Mouse (Mus musculus): ENCODE measurements at regions not wholly inside any gene's neighbourhood (a gene's known extent, or its start where the extent isn't known, plus 50 kb on each side); places are given as distances from the start of the nearest gene placed in this dataset.

DNA sequence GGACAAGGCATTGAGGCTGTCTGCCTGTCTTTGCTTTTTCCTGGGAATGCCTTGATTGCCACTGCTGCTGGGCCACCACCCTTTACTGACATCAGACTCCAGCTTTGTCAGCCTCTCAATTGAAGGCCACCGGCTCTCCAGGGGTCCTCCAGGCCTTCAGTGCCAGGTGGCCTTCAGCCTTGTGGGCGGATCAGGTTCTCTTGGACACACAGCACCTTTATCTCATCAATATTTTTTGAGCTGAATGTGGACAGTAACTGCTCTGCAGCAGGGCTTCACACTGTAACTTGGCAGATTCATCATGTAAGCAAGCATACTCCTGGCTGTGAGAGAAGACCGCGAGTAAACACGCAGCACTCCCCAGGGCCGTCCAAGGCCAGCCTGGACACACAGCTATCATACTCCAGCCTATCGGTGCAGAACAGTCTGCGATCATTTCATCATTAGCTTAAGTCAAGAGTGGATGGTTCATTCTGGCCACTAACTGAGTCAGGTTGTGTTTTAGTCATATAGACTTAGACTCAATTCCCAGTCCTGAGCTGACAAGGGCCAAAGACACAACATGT lies 75.9 kb upstream of the Ctnnb1 start:
- ATAC-seq (replicated peaks; ENCODE audit: poor library complexity, severe bottlenecking) = no peak

DNA sequence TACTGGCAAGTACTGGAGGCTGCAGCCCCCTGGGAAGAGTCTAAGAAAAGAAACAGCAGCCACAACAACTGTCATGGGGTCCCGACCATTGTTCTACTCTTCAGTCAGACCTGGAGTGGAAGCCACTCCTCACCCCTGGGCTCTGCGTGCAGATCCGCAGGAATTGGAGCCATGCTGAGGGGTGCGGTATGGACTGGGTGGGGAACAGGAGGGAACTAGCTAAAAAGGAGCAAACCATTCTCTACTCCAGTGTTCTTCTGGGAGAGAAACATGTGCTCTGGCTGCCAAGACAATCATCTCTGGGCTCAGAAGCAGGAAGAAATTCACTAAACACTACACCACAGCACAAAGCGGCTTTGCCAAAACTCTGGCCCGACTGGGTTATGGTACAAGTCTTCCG lies 74.7 kb upstream of the Ctnnb1 start:
- ATAC-seq (replicated peaks; ENCODE audit: poor library complexity, severe bottlenecking) = no peak

DNA sequence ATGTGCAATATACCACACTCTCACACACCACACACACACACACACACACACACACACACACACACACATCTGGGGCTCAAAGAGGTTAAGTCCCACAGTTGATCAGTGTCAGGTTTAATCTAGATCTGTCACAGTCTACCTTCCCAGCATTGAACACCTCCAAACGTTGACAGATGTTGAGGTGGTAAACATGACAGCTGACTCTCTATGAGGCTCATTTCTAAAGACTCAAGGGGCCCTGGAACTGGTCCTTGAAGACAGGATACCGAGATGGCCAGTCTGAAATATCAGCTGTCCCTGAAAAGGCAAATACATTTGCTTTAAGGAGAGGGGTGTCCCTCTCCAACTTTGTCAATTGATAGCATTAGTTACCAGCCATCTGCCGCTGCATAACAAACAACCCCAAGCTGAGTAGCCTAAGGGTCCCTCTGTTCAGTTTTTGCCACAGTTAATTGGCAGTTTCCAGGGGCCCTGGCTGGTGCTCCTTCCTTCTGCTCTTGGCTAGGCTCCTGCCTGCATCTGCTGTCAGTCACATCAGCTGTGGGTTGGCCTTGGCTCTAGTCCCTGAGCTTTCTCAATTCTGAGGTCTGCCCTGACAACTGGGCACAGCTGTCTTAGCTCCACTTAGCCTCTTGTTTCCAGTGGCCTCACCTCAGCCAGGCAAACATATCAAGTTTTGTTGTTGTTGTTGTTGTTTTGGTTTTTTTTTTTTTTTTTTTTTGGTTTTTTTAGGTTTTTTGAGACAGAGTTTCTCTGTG lies 73.5 kb upstream of the Ctnnb1 start:
- ATAC-seq (replicated peaks; ENCODE audit: poor library complexity, severe bottlenecking) = peak; percentile 80

DNA sequence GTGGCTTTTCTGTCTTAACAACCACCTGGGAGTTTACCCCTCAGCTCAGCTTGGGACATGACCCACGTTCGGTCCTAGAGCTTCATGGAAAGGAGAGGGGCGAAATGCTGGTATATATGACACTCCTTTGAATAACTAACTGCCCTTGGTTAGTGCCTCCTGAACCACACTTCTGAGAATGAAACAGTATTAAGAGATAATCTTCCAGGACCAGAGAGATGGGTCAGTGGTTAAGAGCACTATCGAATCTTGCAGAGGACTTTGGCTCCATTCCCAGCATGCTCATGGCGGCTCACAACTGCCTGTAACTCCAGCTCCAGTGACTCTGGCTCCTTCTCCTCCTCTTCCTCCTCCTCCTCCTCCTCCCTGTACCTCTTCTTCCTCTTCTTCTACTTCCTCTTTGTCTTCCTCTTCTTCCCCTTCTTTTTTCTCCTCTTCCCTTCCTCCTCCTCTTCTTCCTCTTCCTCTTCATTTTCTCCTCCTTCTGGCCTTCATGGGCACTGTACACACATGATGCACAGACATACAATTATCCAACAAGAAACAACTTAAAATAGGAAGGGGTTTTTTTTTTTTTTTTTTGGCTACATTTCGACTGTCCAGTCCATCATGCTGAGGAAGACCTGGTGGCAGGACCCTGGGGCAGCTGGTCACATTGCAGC lies 71.0 kb upstream of the Ctnnb1 start:
- peak; percentile 18; the same call in 1 of the 2 replicates for ATAC-seq (replicated peaks; ENCODE audit: poor library complexity, severe bottlenecking)

DNA sequence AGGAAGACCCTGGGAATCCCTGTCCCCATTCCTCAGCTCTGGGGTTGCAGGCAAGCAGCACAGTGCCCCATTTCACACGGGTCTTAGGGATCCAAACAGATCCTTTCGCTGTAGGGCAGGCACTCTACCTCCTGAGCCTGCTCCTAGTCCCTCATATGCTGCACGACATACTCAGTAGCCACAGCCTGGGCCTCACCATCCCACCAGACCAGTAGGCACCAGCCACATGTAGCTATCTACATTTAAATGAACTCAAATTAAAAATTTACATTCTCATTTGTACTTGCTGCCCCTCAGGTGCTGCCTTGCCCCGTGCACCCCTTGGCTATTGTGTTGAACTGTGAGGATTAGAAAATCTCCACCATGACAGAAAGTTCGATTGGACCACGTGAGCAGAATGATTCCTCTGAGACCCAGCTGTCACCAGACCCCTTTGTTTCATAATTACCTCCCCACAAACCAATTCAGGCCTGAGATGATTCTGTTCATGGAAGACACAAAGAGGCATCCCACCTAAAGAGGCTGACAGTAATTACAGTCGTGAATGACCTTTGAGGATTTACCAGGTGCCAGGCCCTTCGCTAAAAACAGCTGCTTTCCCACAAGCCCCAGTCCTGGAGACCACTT lies 67.9 kb upstream of the Ctnnb1 start:
- no peak for ATAC-seq (replicated peaks; ENCODE audit: poor library complexity, severe bottlenecking)

DNA sequence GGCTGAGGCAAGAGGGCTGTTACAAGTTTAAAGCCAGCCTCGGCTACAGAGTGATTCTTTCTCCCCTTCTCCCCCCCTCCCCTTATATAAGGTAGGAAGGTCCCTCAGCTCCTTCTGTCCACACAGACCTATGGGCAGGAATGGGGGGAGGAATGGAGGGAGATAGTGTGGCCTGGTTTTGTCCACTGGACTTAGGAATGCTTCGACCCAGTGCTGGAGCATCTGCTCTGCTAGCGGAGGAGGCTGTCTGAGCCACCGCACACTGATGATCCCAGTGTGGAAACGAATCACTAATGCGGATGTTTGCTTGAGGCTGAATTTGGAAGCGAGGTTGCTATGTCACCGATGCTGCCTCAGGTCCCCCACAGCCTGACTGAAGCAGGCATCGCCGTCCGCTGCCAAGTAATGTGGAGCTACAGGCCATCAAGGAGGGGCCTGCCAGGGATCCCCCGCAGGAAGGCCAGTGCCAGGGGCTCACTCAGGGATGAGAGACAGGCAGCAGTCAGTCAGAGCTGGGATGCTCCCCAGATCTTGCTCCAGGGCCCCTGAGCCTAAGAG lies 67.1 kb upstream of the Ctnnb1 start:
- ATAC-seq (replicated peaks; ENCODE audit: poor library complexity, severe bottlenecking) = no peak

DNA sequence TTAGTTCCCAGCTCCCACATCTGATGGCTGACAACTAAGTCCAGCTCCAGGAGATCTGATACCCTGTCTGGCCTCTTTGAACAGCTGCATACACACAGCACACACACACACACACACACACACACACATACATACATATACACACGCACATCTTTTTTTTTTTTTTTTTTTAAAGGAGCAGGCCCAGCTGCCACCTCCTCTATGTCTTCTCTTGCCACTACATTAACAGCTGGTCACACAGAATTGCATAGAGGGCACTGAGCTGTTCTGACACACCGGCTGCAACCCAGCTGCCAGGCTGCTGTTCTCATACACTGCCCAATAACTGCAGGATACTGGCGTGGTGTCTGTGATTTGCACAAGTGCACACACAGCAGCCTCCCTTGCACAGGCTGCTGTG lies 64.6 kb upstream of the Ctnnb1 start:
- ATAC-seq (replicated peaks; ENCODE audit: poor library complexity, severe bottlenecking) = no peak

DNA sequence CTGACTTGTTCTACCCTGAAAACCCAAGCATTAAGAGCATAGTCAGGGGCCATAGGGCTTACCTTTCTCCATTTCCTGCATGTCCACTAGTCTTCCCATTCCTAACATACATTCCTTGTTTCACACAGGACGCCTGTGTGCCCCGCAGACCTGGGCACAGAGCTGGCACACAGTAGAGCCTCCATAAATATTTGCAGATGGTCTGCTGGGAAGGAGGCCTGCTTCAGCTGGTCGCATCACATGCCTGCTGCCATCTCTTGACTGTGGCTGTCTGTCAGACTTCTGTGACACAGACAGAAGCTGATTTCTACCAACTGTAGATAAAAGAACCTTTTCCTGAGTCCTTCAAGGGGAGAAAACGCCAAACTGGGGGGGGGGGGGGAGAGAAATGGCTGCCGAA lies 62.8 kb upstream of the Ctnnb1 start:
- no peak for ATAC-seq (replicated peaks; ENCODE audit: poor library complexity, severe bottlenecking)

DNA sequence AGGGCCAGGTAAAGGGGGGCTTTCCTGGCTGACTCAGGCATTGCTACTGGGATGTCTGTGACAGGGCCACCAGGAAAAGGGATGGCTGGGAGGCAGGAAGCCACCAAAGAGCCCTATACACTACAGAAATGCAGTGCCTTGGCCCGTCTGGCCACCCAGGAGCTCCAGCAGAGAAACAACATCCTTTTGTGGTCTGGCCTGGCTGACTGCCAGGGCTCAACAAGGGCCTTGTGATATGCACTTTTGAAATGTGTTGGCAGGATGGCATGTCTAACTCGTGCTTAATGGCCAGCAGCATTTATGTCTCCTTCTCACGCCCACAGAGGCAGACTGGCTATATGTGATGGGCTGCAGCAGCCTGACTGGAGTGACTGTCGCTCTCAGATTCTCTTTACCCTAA lies 62.3 kb upstream of the Ctnnb1 start:
- peak; percentile 49 for ATAC-seq (replicated peaks; ENCODE audit: poor library complexity, severe bottlenecking)

DNA sequence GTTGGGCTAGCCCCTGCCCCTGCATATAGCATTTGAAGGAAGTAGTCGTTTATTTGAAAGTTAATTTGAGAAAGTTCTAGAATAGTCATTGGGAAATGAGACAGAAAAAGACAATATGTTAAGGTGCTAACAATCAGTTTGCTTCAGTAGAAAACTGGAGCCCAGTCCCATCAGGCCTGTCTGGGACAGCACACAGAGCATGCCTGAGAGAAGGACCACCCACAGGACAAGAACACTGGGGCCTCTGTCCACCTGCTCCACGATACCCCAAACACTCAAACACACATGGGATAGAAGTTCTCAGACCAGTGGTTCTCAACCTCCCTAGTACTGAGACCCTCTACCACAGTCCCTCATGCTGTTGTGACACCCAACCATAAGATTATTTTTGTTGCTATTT lies 61.2 kb upstream of the Ctnnb1 start:
- 0 out of 2 replicates have a peak, but pooled peaks have one; percentile 8 for ATAC-seq (replicated peaks; ENCODE audit: poor library complexity, severe bottlenecking)

DNA sequence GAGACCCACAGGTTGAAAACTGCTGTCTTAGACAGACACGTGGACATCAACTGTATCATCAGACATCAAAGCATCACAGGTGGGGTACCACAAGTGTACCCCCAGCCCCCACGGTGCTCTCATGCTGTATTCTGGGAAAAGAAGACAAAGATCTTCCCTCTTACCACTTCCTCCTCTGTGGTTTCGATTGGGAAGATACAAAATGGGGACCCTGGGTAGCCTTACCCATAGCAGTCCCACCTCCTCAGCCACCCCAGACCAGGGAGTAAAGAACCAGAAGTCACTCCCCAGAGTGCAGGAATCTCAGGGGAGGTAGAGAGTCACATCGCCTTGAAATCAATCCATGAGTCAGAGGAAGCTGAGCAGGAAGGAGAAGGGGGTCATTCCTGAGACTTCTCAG lies 60.7 kb upstream of the Ctnnb1 start:
- peak; percentile 55 for ATAC-seq (replicated peaks; ENCODE audit: poor library complexity, severe bottlenecking)

DNA sequence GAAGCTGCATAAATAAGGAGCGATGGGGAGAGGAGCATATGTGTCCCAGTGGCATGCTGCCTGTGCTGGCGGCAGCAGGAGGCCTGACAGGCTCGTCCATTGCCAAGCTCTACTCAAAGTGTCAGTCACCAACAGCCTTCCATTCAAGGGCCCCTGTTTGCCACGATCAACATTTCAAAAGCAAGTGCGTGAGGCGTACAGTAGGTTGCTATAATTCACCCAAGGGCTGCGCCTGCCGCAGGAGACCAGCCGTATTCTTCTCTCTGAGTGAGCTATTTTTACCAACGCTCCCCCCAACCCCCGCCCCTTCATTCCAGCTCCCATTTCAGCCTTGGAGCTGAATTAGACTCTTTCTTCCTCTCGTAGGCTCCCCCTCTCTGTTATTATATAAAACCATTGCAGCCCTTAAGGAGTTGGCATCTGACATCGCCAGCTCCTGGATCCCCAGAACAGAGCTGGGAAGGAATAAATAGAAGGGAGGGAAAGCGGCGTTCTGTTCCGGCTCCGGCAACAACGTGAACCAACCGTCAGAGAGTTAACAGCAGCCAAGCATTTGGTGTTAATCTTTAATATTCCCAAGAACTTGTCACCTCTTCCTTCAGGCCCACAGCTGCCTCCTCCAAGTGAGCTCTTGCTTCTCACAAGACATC lies 59.5 kb upstream of the Ctnnb1 start:
- ATAC-seq (replicated peaks; ENCODE audit: poor library complexity, severe bottlenecking) = no peak

DNA sequence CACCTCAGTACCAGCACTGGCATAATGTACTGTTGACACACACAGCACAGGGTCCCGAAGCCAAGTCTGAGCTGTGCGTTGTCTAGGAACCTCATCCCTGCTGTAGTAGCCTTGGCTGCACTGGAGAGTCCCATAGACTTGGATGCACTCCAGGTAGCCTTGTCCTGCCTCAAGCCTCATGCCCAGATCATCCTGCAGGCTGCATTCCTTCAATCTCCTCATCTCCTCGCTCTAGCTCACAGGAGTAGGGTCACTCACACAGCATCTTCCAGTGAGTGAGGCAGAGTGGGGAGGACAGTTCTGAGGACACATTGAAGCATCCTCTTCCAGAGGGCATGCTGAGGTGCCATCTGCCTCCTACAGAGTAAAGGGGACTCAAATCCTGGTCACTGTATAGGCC lies 55.7 kb upstream of the Ctnnb1 start:
- ATAC-seq (replicated peaks; ENCODE audit: poor library complexity, severe bottlenecking) = no peak

DNA sequence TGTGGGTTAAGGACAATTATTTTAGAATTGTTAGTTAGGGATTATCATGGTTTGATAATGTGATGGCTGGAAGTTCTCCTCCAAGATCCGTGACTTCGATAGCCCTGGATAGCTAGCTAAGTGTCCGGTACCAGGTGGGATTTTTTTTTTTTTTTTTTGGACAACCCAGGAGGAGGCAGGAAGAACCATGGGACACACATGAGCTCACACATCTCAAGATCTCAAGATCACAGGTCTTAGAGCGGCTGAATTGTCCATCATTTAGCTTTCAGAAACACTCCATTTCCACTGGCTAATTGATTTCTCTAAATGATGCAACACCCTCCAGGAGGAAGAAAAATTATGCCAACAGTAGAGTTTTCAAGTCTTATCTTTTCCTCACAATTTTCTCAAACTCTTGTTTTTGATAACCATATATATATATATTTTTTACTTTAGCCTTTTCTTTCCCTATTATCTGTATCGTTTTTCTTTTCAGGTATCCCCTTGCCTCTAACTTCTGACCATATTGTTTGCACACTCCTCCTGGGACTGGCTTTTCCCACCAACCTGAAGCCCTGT lies 54.5 kb upstream of the Ctnnb1 start:
- ATAC-seq (replicated peaks; ENCODE audit: poor library complexity, severe bottlenecking) = no peak

DNA sequence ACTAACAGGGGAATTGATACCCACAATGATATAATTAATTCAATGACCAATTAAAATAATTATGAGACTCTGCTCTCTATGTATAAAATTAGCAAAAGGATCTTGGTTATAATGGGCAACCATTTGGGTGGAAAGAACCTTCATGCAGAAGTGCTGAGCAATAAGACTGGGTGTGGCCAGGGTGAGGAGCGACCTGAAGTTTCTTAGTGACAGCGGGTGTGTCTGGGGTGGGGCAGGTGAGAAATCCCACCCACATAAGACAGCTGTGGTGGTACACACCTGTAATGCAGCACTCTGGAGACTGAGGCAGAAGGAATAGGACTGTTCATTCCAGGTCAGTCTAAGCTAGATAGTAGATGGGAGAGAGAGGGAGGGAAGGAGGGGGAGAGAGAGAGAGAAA lies 51.9 kb upstream of the Ctnnb1 start:
- ATAC-seq (replicated peaks; ENCODE audit: poor library complexity, severe bottlenecking) = no peak

Measured in granulocyte monocyte progenitor cell, adult 5-6 weeks (primary cell).